Mouse (Mus musculus) lung, postnatal 0 days (tissue): ENCODE measurements around the gene Tbc1d32.

Source experiments
- CTCF ChIP-seq: IDR thresholded peaks from 2 replicates; pipeline ENCODE4 v1.5.1; 2016; ENCODE audit warnings: antibody characterized with exemption, mild to moderate bottlenecking
- EP300 ChIP-seq: IDR thresholded peaks from 2 replicates; pipeline ENCODE4 v1.6.1; 2016; ENCODE audit warnings: antibody characterized with exemption, mild to moderate bottlenecking, control low read depth

GRCm38 (mm10) chr10:56094586-56094985 is 133.9 kb downstream of the Tbc1d32 start:
- no peak for TF ChIP-seq EP300
- TF ChIP-seq CTCF, result no peak
